Mouse (Mus musculus): ENCODE data around the gene Srebf1. TPM values are rescaled to one million over a fixed set of nuclear protein-coding genes. Genes with fewer than 3 reads are reported as not detected.

The Srebf1 gene
- total and polyA plus RNA-seq, 3 experiments, result 69.8 to 126 (median 120) TPM

GRCm38 (mm10) chr11:60248596-60249404, 26.4 kb upstream of the Srebf1 start:
- Histone ChIP-seq H3K9ac (ENCODE audit: insufficient read depth, low read depth) (no peak overlapping the region), H3K79me2 (replicated peaks; ENCODE audit: control insufficient read depth, extremely low read depth, insufficient read depth, poor library complexity, severe bottlenecking) (no peaks in the 10 kb centered on the region), H3K9me3 (replicated peaks; ENCODE audit: low read length) (no peaks in the 10 kb centered on the region), H3K27me3 (replicated peaks) (no peaks in the 10 kb centered on the region), H3K4me2 (ENCODE audit: insufficient read depth, low read depth, poor library complexity, severe bottlenecking) (no peak overlapping the region), H3K4me1 (ENCODE audit: control insufficient read depth in 1 of 2, insufficient read depth in 2 of 2) (no peaks in the 10 kb centered on the region), H3K36me3 (replicated peaks in 1 of 2; ENCODE audit: control insufficient read depth in 1 of 2, insufficient read depth in 1 of 2, low read length in 1 of 2) (peaks cover 2 to 41% of the 10 kb centered on the region in 2 experiments), H3K4me3 (replicated peaks in 1 of 3; ENCODE audit: low read depth in 2 of 3, low read length in 2 of 3, poor library complexity in 1 of 3) (no peak overlapping the region), H3K27ac (ENCODE audit: insufficient read depth, low read depth) (no peak overlapping the region)
- dilution Hi-C loops (cut with MboI; ENCODE audit: extremely low pct_ligation_motif_present, extremely low pct_unique_long_range_greater_than_20kb, low sequenced_read_pairs) (no loop called here), in situ Hi-C loops (cut with MboI; ENCODE audit: low pct_ligation_motif_present, low pct_unique_long_range_greater_than_20kb, low sequenced_read_pairs) (no loop called here)
- DNase-seq (ENCODE audit: extremely low read depth), result no peak
- no peak for TF ChIP-seq CHD1 (IDR thresholded peaks at IDR 0.05; ENCODE audit: low read depth, low read length)
- TF ChIP-seq TCF12 (IDR thresholded peaks at IDR 0.05; ENCODE audit: low read depth, low read length), result no peak
- no peak for TF ChIP-seq JUN (IDR thresholded peaks at IDR 0.05; ENCODE audit: insufficient read depth, low read depth, low read length)
- TF ChIP-seq RAD21 (IDR thresholded peaks at IDR 0.05; ENCODE audit: low read depth, low read length), result no peak
- no peak for TF ChIP-seq POLR2AphosphoS2 (IDR thresholded peaks at IDR 0.05; ENCODE audit: low read depth, low read length)
- no peak for TF ChIP-seq BHLHE40 (IDR thresholded peaks at IDR 0.05; ENCODE audit: low read depth, low read length)
- no peak for TF ChIP-seq USF2 (conservative IDR thresholded peaks at IDR 0.05; ENCODE audit: low read depth, low read length)
- no peak for TF ChIP-seq MAZ (IDR thresholded peaks at IDR 0.05; ENCODE audit: low read depth, low read length)
- no peak for TF ChIP-seq HCFC1 (IDR thresholded peaks at IDR 0.05; ENCODE audit: low read depth, low read length)
- TF ChIP-seq SMC3 (IDR thresholded peaks at IDR 0.05; ENCODE audit: low read depth, low read length), result no peak
- no peak for TF ChIP-seq ZMIZ1 (IDR thresholded peaks at IDR 0.05; ENCODE audit: low read depth, low read length)

- Histone ChIP-seq H3K4me1 (ENCODE audit: control insufficient read depth in 1 of 2, insufficient read depth in 2 of 2) (no peaks in the 10 kb centered on the region), H3K9me3 (replicated peaks; ENCODE audit: low read length) (no peaks in the 10 kb centered on the region), H3K27me3 (replicated peaks) (no peaks in the 10 kb centered on the region), H3K27ac (ENCODE audit: insufficient read depth, low read depth) (no peak overlapping the region), H3K9ac (ENCODE audit: insufficient read depth, low read depth) (no peak overlapping the region), H3K36me3 (replicated peaks in 1 of 2; ENCODE audit: control insufficient read depth in 1 of 2, insufficient read depth in 1 of 2, low read length in 1 of 2) (peaks cover 5 to 37% of the 10 kb centered on the region in 2 experiments), H3K4me3 (replicated peaks in 1 of 3; ENCODE audit: low read depth in 2 of 3, low read length in 2 of 3, poor library complexity in 1 of 3) (no peak overlapping the region), H3K79me2 (replicated peaks; ENCODE audit: control insufficient read depth, extremely low read depth, insufficient read depth, poor library complexity, severe bottlenecking) (no peaks in the 10 kb centered on the region), H3K4me2 (ENCODE audit: insufficient read depth, low read depth, poor library complexity, severe bottlenecking) (no peak overlapping the region)
- DNase-seq (ENCODE audit: extremely low read depth), result no peak
- in situ Hi-C loops (cut with MboI; ENCODE audit: low pct_ligation_motif_present, low pct_unique_long_range_greater_than_20kb, low sequenced_read_pairs) (no loop called here), dilution Hi-C loops (cut with MboI; ENCODE audit: extremely low pct_ligation_motif_present, extremely low pct_unique_long_range_greater_than_20kb, low sequenced_read_pairs) (no loop called here)
- TF ChIP-seq ELF1 (IDR thresholded peaks at IDR 0.05; ENCODE audit: low read depth, low read length), result no peak
- TF ChIP-seq ZKSCAN1 (IDR thresholded peaks at IDR 0.05; ENCODE audit: borderline replicate concordance, low read depth, low read length), result no peak
- no peak for TF ChIP-seq RAD21 (IDR thresholded peaks at IDR 0.05; ENCODE audit: low read depth, low read length)
- no peak for TF ChIP-seq MAZ (IDR thresholded peaks at IDR 0.05; ENCODE audit: low read depth, low read length)
- TF ChIP-seq GABPA (IDR thresholded peaks at IDR 0.05; ENCODE audit: insufficient replicate concordance, low read depth, low read length), result no peak
- no peak for TF ChIP-seq EP300 (IDR thresholded peaks at IDR 0.05; ENCODE audit: low read length)
Measured at GRCm38 (mm10) chr11:60247753-60248550, 25.6 kb upstream of the Srebf1 start.

All from CH12.LX (cell line).